In the genomic region with DNA sequence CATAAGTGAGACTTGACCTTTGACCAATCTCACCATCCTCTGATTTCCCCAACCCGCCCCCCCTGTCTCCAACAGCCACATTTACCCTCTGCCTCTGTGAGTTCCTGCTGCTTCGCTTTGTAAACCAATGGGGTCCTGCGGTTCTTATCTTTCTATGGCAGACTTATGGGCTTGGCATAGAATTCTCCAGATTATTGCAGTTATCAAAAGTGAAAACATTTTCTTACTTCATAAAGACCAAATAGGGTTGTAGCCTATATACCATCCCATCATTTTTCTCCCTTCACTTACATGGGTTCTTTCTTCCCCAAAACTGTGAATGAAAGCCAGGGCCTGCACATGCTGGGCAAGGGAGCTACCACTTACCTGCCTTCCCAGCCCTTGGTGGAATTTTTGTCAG, we compare ENCODE assay signal across 16 mouse cellular contexts. TPM values are rescaled to one million over a fixed set of nuclear protein-coding genes. Genes with fewer than 3 reads are reported as not detected.
DNase-seq lines count a peak whose midpoint lies in the region; ATAC-seq and TF ChIP-seq lines count a peak whose summit lies in the region.
"Had no signal": no experiment of that assay in that cellular context is flagged by ENCODE, and none has a peak within 500 bp of the region (broad histone marks: within the 10 kb centered on the region; RNA-seq: fewer than 3 reads in every experiment).

No protein-coding gene starts in this region.

- no peaks in the 10 kb centered on the region for H3K27me3 ChIP-seq in stomach, embryonic 15.5 days (replicated peaks)
- H3K27me3 ChIP-seq in stomach, postnatal 0 days (ENCODE audit: control insufficient read depth, insufficient read depth, low read length): no peaks in the 10 kb centered on the region
- H3K27me3 ChIP-seq in liver, embryonic 14.5 days (ENCODE audit: control insufficient read depth, insufficient read depth, low read length): no peaks in the 10 kb centered on the region
- no peaks in the 10 kb centered on the region for H3K27me3 ChIP-seq in hindbrain, embryonic 12.5 days
- H3K27me3 ChIP-seq: forebrain, embryonic 12.5 days; limb, embryonic 13.5 days had no signal

- no peak overlapping the region for H3K9ac ChIP-seq in stomach, embryonic 15.5 days
- H3K9ac ChIP-seq in stomach, postnatal 0 days (ENCODE audit: low read length): no peak overlapping the region
- peak overlapping the region; percentile 63 for H3K9ac ChIP-seq in liver, embryonic 14.5 days (replicated peaks)
- no peak overlapping the region for H3K9ac ChIP-seq in hindbrain, embryonic 12.5 days
- H3K9ac ChIP-seq: forebrain, embryonic 12.5 days; limb, embryonic 13.5 days had no signal

- H3K4me3 ChIP-seq in stomach, embryonic 15.5 days (replicated peaks): no peak overlapping the region
- no peak overlapping the region for H3K4me3 ChIP-seq in stomach, postnatal 0 days (ENCODE audit: low read depth, low read length)
- peak overlapping the region in 1 of 2 experiments; percentile 16; a peak in 1 of 4 replicates for H3K4me3 ChIP-seq in liver, embryonic 14.5 days (ENCODE audit: insufficient read depth in 1 of 2, low read depth in 2 of 2, low read length in 2 of 2)
- H3K4me3 ChIP-seq in hindbrain, embryonic 12.5 days: no peak overlapping the region
- H3K4me3 ChIP-seq: forebrain, embryonic 12.5 days; heart, embryonic 10.5 days; limb, embryonic 13.5 days had no signal

- H3K4me2 ChIP-seq in stomach, embryonic 15.5 days: no peak overlapping the region
- no peak overlapping the region for H3K4me2 ChIP-seq in stomach, postnatal 0 days (replicated peaks; ENCODE audit: low read depth)
- H3K4me2 ChIP-seq in liver, embryonic 14.5 days (ENCODE audit: low read depth): peak overlapping the region; percentile 72
- H3K4me2 ChIP-seq in hindbrain, embryonic 12.5 days (replicated peaks): no peak overlapping the region
- H3K4me2 ChIP-seq: forebrain, embryonic 12.5 days; limb, embryonic 13.5 days had no signal

- 0 out of 2 replicates have a peak, but pooled peaks cover 7% of the 10 kb centered on the region for H3K4me1 ChIP-seq in stomach, embryonic 15.5 days
- H3K4me1 ChIP-seq in stomach, postnatal 0 days (replicated peaks; ENCODE audit: control insufficient read depth, insufficient read depth): no peaks in the 10 kb centered on the region
- peaks cover 35 to 48% of the 10 kb centered on the region in 2 experiments for H3K4me1 ChIP-seq in liver, embryonic 14.5 days (replicated peaks; ENCODE audit: control insufficient read depth in 2 of 2, insufficient read depth in 2 of 2, low read length in 1 of 2)
- peaks cover 9% of the 10 kb centered on the region for H3K4me1 ChIP-seq in hindbrain, embryonic 12.5 days

- no peak for TF ChIP-seq EP300 in stomach, postnatal 0 days (optimal IDR thresholded peaks at IDR 0.05)
- TF ChIP-seq EP300 in liver, embryonic 14.5 days (IDR thresholded peaks at IDR 0.05; ENCODE audit: low read depth): peak; percentile 96

- no peaks in the 10 kb centered on the region for H3K9me3 ChIP-seq in stomach, embryonic 15.5 days
- H3K9me3 ChIP-seq in stomach, postnatal 0 days (ENCODE audit: control insufficient read depth, low read length): no peaks in the 10 kb centered on the region
- H3K9me3 ChIP-seq in liver, embryonic 14.5 days (ENCODE audit: control insufficient read depth, low read length): no peaks in the 10 kb centered on the region
- no peaks in the 10 kb centered on the region for H3K9me3 ChIP-seq in hindbrain, embryonic 12.5 days (replicated peaks)
- H3K9me3 ChIP-seq: forebrain, embryonic 12.5 days; heart, embryonic 10.5 days; limb, embryonic 13.5 days had no signal

- no peak overlapping the region for H3K27ac ChIP-seq in stomach, embryonic 15.5 days
- H3K27ac ChIP-seq in stomach, postnatal 0 days (replicated peaks): no peak overlapping the region
- H3K27ac ChIP-seq in liver, embryonic 14.5 days: peak overlapping the region; percentile 98
- H3K27ac ChIP-seq in hindbrain, embryonic 12.5 days: no peak overlapping the region
- H3K27ac ChIP-seq: forebrain, embryonic 12.5 days; heart, embryonic 10.5 days; limb, embryonic 13.5 days had no signal

- WGBS in stomach, embryonic 15.5 days: 73% methylated on average over 3 of the region's 3 CpGs
- WGBS in stomach, postnatal 0 days: 81% methylated on average over 3 of the region's 3 CpGs
- 14% methylated on average over 3 of the region's 3 CpGs for WGBS in liver, embryonic 14.5 days (ENCODE audit: insufficient replicate concordance)
- 74% methylated on average over 3 of the region's 3 CpGs for WGBS in hindbrain, embryonic 12.5 days

- TF ChIP-seq CTCF in stomach, postnatal 0 days (IDR thresholded peaks at IDR 0.05; ENCODE audit: low read depth): no peak
- TF ChIP-seq CTCF in liver, embryonic 14.5 days (IDR thresholded peaks at IDR 0.05; ENCODE audit: low read depth): no peak

- ATAC-seq in stomach, embryonic 15.5 days (ENCODE audit: insufficient read depth, low FRiP score, low read depth): peak; percentile 86; the same call in 1 of the 2 replicates
- ATAC-seq in stomach, postnatal 0 days (ENCODE audit: low FRiP score, low TSS enrichment): no peak
- ATAC-seq in erythroblast, adult 5-6 weeks (replicated peaks; ENCODE audit: low FRiP score, poor library complexity, severe bottlenecking): peak; percentile 96
- peak; percentile 97 for ATAC-seq in liver, embryonic 14.5 days (ENCODE audit: insufficient read depth)
- no peak for ATAC-seq in hindbrain, embryonic 12.5 days (ENCODE audit: low FRiP score)
- ATAC-seq: midbrain, embryonic 16.5 days had no signal

- DNase-seq in stomach, postnatal 0 days (ENCODE audit: low spot score): no peak
- peak; percentile 86 to 93 (median 90) for DNase-seq in liver, embryonic 14.5 days (ENCODE audit: low read depth in 3 of 3, low spot score in 3 of 3)
- no peak for DNase-seq in urinary bladder, adult 18-20 months (ENCODE audit: low spot score in 2 of 2)
- DNase-seq in thymus, postnatal 25 days: no peak
- DNase-seq: adrenal gland, adult 8-10 months; cerebellum, adult 8-10 months; gastrocnemius, postnatal 25 days; kidney, postnatal 4 days; thymus, adult 18-20 months had no signal

- no peaks in the 10 kb centered on the region for H3K36me3 ChIP-seq in stomach, embryonic 15.5 days
- no peaks in the 10 kb centered on the region for H3K36me3 ChIP-seq in stomach, postnatal 0 days (ENCODE audit: control insufficient read depth, insufficient read depth, low read length)
- H3K36me3 ChIP-seq in liver, embryonic 14.5 days (replicated peaks; ENCODE audit: control insufficient read depth, insufficient read depth, low read depth): no peaks in the 10 kb centered on the region
- H3K36me3 ChIP-seq in hindbrain, embryonic 12.5 days: no peaks in the 10 kb centered on the region
- H3K36me3 ChIP-seq: forebrain, embryonic 12.5 days; heart, embryonic 10.5 days; limb, embryonic 13.5 days had no signal

RNA-seq across cellular contexts. Expression of gene Fnip2, which starts 6.7 kb away (rescaled TPM):
- polyA plus RNA-seq in stomach, embryonic 15.5 days (2015; fragmentation: Nextera tagmentation; extraction: Ambion mirVana): 5.4 and 5.8 TPM in 2 replicates
- 2.5 and 2.6 TPM in 2 replicates for polyA plus RNA-seq in stomach, postnatal 0 days (2015; fragmentation: Nextera tagmentation; extraction: Ambion mirVana)
- 35.5 and 82.1 TPM in 2 replicates for total RNA-seq in erythroblast, adult 5-6 weeks (2015; ENCODE audit: low replicate concordance)
- total RNA-seq in erythroblast, adult 5-6 weeks (2017; ENCODE audit: low replicate concordance): 93.3 and 101 TPM in 2 replicates
- polyA plus RNA-seq in liver, embryonic 14.5 days (2012; rRNA removed): 5.2 and 5.9 TPM in 2 replicates
- 3.5 TPM in 2 replicates for polyA plus RNA-seq in liver, embryonic 14.5 days (2014; fragmentation: Nextera tagmentation; extraction: Ambion mirVana)
- polyA plus RNA-seq in hindbrain, embryonic 12.5 days (2016; fragmentation: Nextera tagmentation; extraction: Ambion mirVana): 9.8 and 10.1 TPM in 2 replicates

RNA-seq across cellular contexts. Expression of gene Ppid, which starts 16.8 kb away (rescaled TPM):
- polyA plus RNA-seq in stomach, embryonic 15.5 days (2015; fragmentation: Nextera tagmentation; extraction: Ambion mirVana): 144 and 163 TPM in 2 replicates
- polyA plus RNA-seq in stomach, postnatal 0 days (2015; fragmentation: Nextera tagmentation; extraction: Ambion mirVana): 38.3 and 39.0 TPM in 2 replicates
- total RNA-seq in erythroblast, adult 5-6 weeks (2015; ENCODE audit: low replicate concordance): 32.3 and 35.5 TPM in 2 replicates
- 60.6 and 64.3 TPM in 2 replicates for total RNA-seq in erythroblast, adult 5-6 weeks (2017; ENCODE audit: low replicate concordance)
- 27.5 and 59.5 TPM in 2 replicates for polyA plus RNA-seq in liver, embryonic 14.5 days (2012; rRNA removed)
- 97.9 and 109 TPM in 2 replicates for polyA plus RNA-seq in liver, embryonic 14.5 days (2014; fragmentation: Nextera tagmentation; extraction: Ambion mirVana)
- polyA plus RNA-seq in hindbrain, embryonic 12.5 days (2016; fragmentation: Nextera tagmentation; extraction: Ambion mirVana): 158 and 174 TPM in 2 replicates

RNA-seq across cellular contexts. Expression of gene 4930579G24Rik, which starts 54.5 kb away (rescaled TPM):
- polyA plus RNA-seq in stomach, embryonic 15.5 days (2015; fragmentation: Nextera tagmentation; extraction: Ambion mirVana): 24.6 and 26.7 TPM in 2 replicates
- polyA plus RNA-seq in stomach, postnatal 0 days (2015; fragmentation: Nextera tagmentation; extraction: Ambion mirVana): 10.1 and 11.1 TPM in 2 replicates
- 9.6 and 11.3 TPM in 2 replicates for total RNA-seq in erythroblast, adult 5-6 weeks (2015; ENCODE audit: low replicate concordance)
- 2.6 and 8.0 TPM in 2 replicates for total RNA-seq in erythroblast, adult 5-6 weeks (2017; ENCODE audit: low replicate concordance)
- 7.3 and 8.3 TPM in 2 replicates for polyA plus RNA-seq in liver, embryonic 14.5 days (2012; rRNA removed)
- 15.3 and 16.8 TPM in 2 replicates for polyA plus RNA-seq in liver, embryonic 14.5 days (2014; fragmentation: Nextera tagmentation; extraction: Ambion mirVana)
- 20.7 and 21.4 TPM in 2 replicates for polyA plus RNA-seq in hindbrain, embryonic 12.5 days (2016; fragmentation: Nextera tagmentation; extraction: Ambion mirVana)

RNA-seq across cellular contexts. Expression of gene Etfdh, which starts 55.0 kb away (rescaled TPM):
- 57.6 and 64.6 TPM in 2 replicates for polyA plus RNA-seq in stomach, embryonic 15.5 days (2015; fragmentation: Nextera tagmentation; extraction: Ambion mirVana)
- 74.1 and 79.6 TPM in 2 replicates for polyA plus RNA-seq in stomach, postnatal 0 days (2015; fragmentation: Nextera tagmentation; extraction: Ambion mirVana)
- 18.2 and 36.3 TPM in 2 replicates for total RNA-seq in erythroblast, adult 5-6 weeks (2015; ENCODE audit: low replicate concordance)
- 20.6 and 23.3 TPM in 2 replicates for total RNA-seq in erythroblast, adult 5-6 weeks (2017; ENCODE audit: low replicate concordance)
- polyA plus RNA-seq in liver, embryonic 14.5 days (2012; rRNA removed): 16.6 and 21.7 TPM in 2 replicates
- polyA plus RNA-seq in liver, embryonic 14.5 days (2014; fragmentation: Nextera tagmentation; extraction: Ambion mirVana): 40.7 and 46.7 TPM in 2 replicates
- polyA plus RNA-seq in hindbrain, embryonic 12.5 days (2016; fragmentation: Nextera tagmentation; extraction: Ambion mirVana): 52.2 and 54.3 TPM in 2 replicates

Comparison
In these comparisons a context has a peak if more than half of its experiments do, and no peak if none do; other contexts are left out.
1. ATAC-seq: peak in stomach, embryonic 15.5 days (single experiment), erythroblast, adult 5-6 weeks (single experiment) and liver, embryonic 14.5 days (single experiment); none in stomach, postnatal 0 days (single experiment) and hindbrain, embryonic 12.5 days (single experiment).
2. DNase-seq: peak in liver, embryonic 14.5 days (3 of 3); none in stomach, postnatal 0 days (single experiment), urinary bladder, adult 18-20 months (0 of 2) and thymus, postnatal 25 days (single experiment).